Mouse (Mus musculus): ENCODE measurements around the gene Notch2. TPM values are rescaled to one million over a fixed set of nuclear protein-coding genes. Genes with fewer than 3 reads are reported as not detected.

The Notch2 gene
- polyA plus RNA-seq, 1 experiment from 2014 or later, result 42.7 TPM

- no peak overlapping the region for H3K4me3 ChIP-seq (ENCODE audit: low read length)
- WGBS, result 84% methylated on average over 8 of the region's 8 CpGs
- no peak overlapping the region for H3K27ac ChIP-seq (ENCODE audit: low read depth, low read length)
- no peak for ATAC-seq (ENCODE audit: low FRiP score, low TSS enrichment)
- H3K9ac ChIP-seq (ENCODE audit: low read depth, low read length), result no peak overlapping the region
- no peaks in the 10 kb centered on the region for H3K4me1 ChIP-seq (ENCODE audit: control insufficient read depth, insufficient read depth, low read length)
- no peaks in the 10 kb centered on the region for H3K9me3 ChIP-seq (ENCODE audit: control insufficient read depth, low read length)
- H3K4me2 ChIP-seq (replicated peaks; ENCODE audit: low read depth, low read length), result no peak overlapping the region
- H3K36me3 ChIP-seq (ENCODE audit: control insufficient read depth, insufficient read depth, low read length), result no peaks in the 10 kb centered on the region
- H3K27me3 ChIP-seq (ENCODE audit: control insufficient read depth, insufficient read depth, low read length), result no peaks in the 10 kb centered on the region
Measured at GRCm38 (mm10) chr3:98006046-98006691, 7.2 kb upstream of the Notch2 start.

GRCm38 (mm10) chr3:98006973-98007372 is 6.4 kb upstream of the Notch2 start:
- H3K9ac ChIP-seq (ENCODE audit: low read depth, low read length), result no peak overlapping the region
- H3K9me3 ChIP-seq (ENCODE audit: control insufficient read depth, low read length), result no peaks in the 10 kb centered on the region
- H3K36me3 ChIP-seq (ENCODE audit: control insufficient read depth, insufficient read depth, low read length), result no peaks in the 10 kb centered on the region
- no peak overlapping the region for H3K4me3 ChIP-seq (ENCODE audit: low read length)
- H3K4me1 ChIP-seq (ENCODE audit: control insufficient read depth, insufficient read depth, low read length), result no peaks in the 10 kb centered on the region
- no peak overlapping the region for H3K27ac ChIP-seq (ENCODE audit: low read depth, low read length)
- 80% methylated on average over 5 of the region's 5 CpGs for WGBS
- H3K27me3 ChIP-seq (ENCODE audit: control insufficient read depth, insufficient read depth, low read length), result no peaks in the 10 kb centered on the region
- no peak overlapping the region for H3K4me2 ChIP-seq (replicated peaks; ENCODE audit: low read depth, low read length)
- ATAC-seq (ENCODE audit: low FRiP score, low TSS enrichment), result no peak

- Histone ChIP-seq H3K27me3 (ENCODE audit: control insufficient read depth, insufficient read depth, low read length) (no peaks in the 10 kb centered on the region), H3K36me3 (ENCODE audit: control insufficient read depth, insufficient read depth, low read length) (no peaks in the 10 kb centered on the region), H3K27ac (ENCODE audit: low read depth, low read length) (no peak overlapping the region), H3K9ac (ENCODE audit: low read depth, low read length) (no peak overlapping the region), H3K4me1 (ENCODE audit: control insufficient read depth, insufficient read depth, low read length) (no peaks in the 10 kb centered on the region), H3K4me2 (replicated peaks; ENCODE audit: low read depth, low read length) (no peak overlapping the region), H3K4me3 (ENCODE audit: low read length) (no peak overlapping the region), H3K9me3 (ENCODE audit: control insufficient read depth, low read length) (no peaks in the 10 kb centered on the region)
- ATAC-seq (ENCODE audit: low FRiP score, low TSS enrichment), result no peak
- WGBS, result 83% methylated on average over 6 of the region's 6 CpGs
Measured at GRCm38 (mm10) chr3:98008143-98008542, 5.2 kb upstream of the Notch2 start.

GRCm38 (mm10) chr3:98009190-98009840 is 4.0 kb upstream of the Notch2 start:
- no peak overlapping the region for H3K4me2 ChIP-seq (replicated peaks; ENCODE audit: low read depth, low read length)
- H3K4me3 ChIP-seq (ENCODE audit: low read length), result no peak overlapping the region
- ATAC-seq (ENCODE audit: low FRiP score, low TSS enrichment), result no peak
- H3K9ac ChIP-seq (ENCODE audit: low read depth, low read length), result no peak overlapping the region
- H3K36me3 ChIP-seq (ENCODE audit: control insufficient read depth, insufficient read depth, low read length), result no peaks in the 10 kb centered on the region
- no peaks in the 10 kb centered on the region for H3K27me3 ChIP-seq (ENCODE audit: control insufficient read depth, insufficient read depth, low read length)
- 74% methylated on average over 7 of the region's 7 CpGs for WGBS
- no peaks in the 10 kb centered on the region for H3K4me1 ChIP-seq (ENCODE audit: control insufficient read depth, insufficient read depth, low read length)
- H3K9me3 ChIP-seq (ENCODE audit: control insufficient read depth, low read length), result no peaks in the 10 kb centered on the region
- H3K27ac ChIP-seq (ENCODE audit: low read depth, low read length), result no peak overlapping the region

- Histone ChIP-seq H3K4me1 (ENCODE audit: control insufficient read depth, insufficient read depth, low read length) (peaks cover 33% of the 10 kb centered on the region), H3K4me3 (ENCODE audit: low read length) (peak overlapping the region; percentile 76), H3K9me3 (ENCODE audit: control insufficient read depth, low read length) (no peaks in the 10 kb centered on the region), H3K4me2 (replicated peaks; ENCODE audit: low read depth, low read length) (peak overlapping the region; percentile 73), H3K36me3 (ENCODE audit: control insufficient read depth, insufficient read depth, low read length) (no peaks in the 10 kb centered on the region), H3K9ac (ENCODE audit: low read depth, low read length) (peak overlapping the region; percentile 94; the same call in 1 of the 2 replicates), H3K27ac (ENCODE audit: low read depth, low read length) (no peak overlapping the region), H3K27me3 (ENCODE audit: control insufficient read depth, insufficient read depth, low read length) (no peaks in the 10 kb centered on the region)
- ATAC-seq (ENCODE audit: low FRiP score, low TSS enrichment), result no peak; the same call in 1 of the 2 replicates
- under 1% methylated on average over 18 of the region's 18 CpGs for WGBS
Measured at GRCm38 (mm10) chr3:98013086-98013400, 284 bp upstream of the Notch2 start.

DNA sequence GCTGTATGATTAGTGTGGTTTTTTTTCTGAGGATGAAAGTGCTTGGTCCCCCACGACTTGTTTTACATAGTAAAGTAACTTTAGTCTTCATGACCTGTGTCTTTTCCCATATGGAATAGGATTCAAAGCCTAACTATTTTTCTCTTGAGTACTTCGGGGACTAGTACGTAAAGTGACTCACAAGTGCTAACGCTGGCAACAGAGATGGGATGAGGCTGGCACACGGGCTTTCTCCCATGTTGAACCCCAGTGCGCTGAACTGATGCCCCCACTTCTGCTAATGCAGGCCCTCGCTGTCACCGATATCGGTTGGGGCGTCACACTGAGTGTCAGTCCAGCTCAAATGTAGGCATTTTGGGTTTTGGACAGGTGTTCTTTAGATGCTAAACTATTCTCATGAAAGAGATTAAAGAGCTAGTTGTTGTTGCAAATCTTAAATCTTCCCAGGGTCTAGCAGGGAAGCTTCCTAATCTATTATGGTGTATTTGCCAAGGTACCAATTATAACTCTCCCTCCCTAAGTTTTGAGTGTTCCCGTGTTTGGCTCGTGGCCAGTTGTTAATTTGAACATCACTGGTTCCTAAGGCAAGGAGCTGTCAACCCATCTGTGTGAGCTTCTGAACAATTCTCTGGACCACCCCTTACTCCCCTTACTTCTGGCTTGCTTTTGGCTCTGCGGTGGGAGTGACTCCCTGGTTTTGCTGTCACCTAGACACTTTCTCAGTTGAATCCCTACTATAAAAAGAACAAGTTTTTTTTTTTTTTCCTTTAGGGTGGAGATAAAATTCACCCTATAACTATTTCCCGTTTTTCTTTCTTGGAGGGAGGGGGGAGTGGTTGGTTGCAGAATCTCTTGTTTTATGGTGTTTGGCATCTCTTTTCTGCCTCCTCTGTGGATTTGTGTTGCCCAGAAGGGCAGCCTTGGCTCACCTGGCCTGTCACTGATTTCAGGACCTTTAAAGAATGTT is 2.2 kb downstream of the Notch2 start:
- Histone ChIP-seq H3K27ac (ENCODE audit: low read depth, low read length) (no peak overlapping the region), H3K4me3 (ENCODE audit: low read length) (peak overlapping the region; percentile 76), H3K9ac (ENCODE audit: low read depth, low read length) (peak overlapping the region; percentile 94; the same call in 1 of the 2 replicates), H3K27me3 (ENCODE audit: control insufficient read depth, insufficient read depth, low read length) (no peaks in the 10 kb centered on the region), H3K9me3 (ENCODE audit: control insufficient read depth, low read length) (no peaks in the 10 kb centered on the region), H3K36me3 (ENCODE audit: control insufficient read depth, insufficient read depth, low read length) (no peaks in the 10 kb centered on the region), H3K4me1 (ENCODE audit: control insufficient read depth, insufficient read depth, low read length) (peaks cover 57% of the 10 kb centered on the region), H3K4me2 (replicated peaks; ENCODE audit: low read depth, low read length) (peak overlapping the region; percentile 73)
- ATAC-seq (ENCODE audit: low FRiP score, low TSS enrichment), result no peak
- WGBS, result 62% methylated on average over 14 of the region's 14 CpGs

DNA sequence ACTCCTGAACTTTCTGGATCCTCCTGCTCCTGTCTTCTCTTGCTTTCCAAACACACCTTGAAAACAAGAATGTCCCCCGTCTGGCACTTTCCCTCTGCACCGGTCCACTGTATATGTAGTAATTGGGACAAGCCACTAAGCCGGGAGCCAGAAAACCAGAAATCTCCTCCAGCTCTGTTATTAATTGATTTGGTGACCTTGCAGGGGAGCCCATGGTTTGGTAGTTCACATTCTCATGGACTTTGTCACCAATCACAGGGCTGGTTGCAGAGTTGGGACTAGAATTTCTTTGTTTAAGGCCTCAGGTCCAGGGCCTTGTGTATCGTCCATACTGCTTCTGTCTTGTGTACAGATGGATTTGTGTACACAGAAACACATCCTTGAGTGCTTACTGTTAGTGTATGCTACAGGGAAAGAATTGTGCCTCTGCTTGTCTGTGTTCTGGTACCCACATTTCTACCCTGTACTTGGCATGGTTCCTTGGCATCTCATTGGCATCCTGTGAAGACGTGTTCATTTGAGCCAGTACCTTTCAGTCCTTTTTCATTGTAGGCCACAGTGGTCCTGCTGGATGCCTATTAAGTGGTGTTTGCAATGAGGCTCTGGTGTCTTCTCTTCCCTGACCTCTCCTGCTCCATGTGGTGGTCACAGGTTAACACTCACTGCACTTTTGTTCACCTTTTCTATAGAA is 3.7 kb downstream of the Notch2 start:
- no peak overlapping the region for H3K27ac ChIP-seq (ENCODE audit: low read depth, low read length)
- peak overlapping the region; percentile 73; the same call in 1 of the 2 replicates for H3K4me2 ChIP-seq (replicated peaks; ENCODE audit: low read depth, low read length)
- peaks cover 61% of the 10 kb centered on the region for H3K4me1 ChIP-seq (ENCODE audit: control insufficient read depth, insufficient read depth, low read length)
- no peaks in the 10 kb centered on the region for H3K36me3 ChIP-seq (ENCODE audit: control insufficient read depth, insufficient read depth, low read length)
- no peak overlapping the region for H3K9ac ChIP-seq (ENCODE audit: low read depth, low read length)
- H3K27me3 ChIP-seq (ENCODE audit: control insufficient read depth, insufficient read depth, low read length), result no peaks in the 10 kb centered on the region
- no peak for ATAC-seq (ENCODE audit: low FRiP score, low TSS enrichment)
- no peak overlapping the region for H3K4me3 ChIP-seq (ENCODE audit: low read length)
- 65% methylated on average over 5 of the region's 5 CpGs for WGBS
- H3K9me3 ChIP-seq (ENCODE audit: control insufficient read depth, low read length), result no peaks in the 10 kb centered on the region

DNA sequence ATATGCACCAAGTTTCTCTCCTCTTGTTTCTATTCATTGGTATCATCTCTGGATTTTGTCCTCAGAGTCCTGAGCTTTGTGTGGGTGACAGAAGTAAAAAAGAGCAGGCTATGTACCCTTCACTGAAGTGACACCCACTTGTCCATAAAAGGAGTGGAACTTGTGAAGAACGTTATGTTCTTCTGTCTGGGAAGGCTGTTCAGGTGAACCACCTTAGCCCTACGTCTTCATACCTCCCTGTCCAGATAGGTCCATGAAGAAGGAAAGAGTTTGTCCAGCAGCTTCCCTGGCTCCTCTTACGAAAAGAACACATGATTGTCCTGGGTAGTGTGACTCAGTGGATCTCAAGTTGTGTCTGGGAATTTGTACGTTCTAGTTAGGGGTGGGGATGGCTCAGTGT is 4.9 kb downstream of the Notch2 start:
- Histone ChIP-seq H3K27me3 (ENCODE audit: control insufficient read depth, insufficient read depth, low read length) (no peaks in the 10 kb centered on the region), H3K9ac (ENCODE audit: low read depth, low read length) (peak overlapping the region; percentile 14; the same call in 1 of the 2 replicates), H3K4me3 (ENCODE audit: low read length) (no peak overlapping the region), H3K27ac (ENCODE audit: low read depth, low read length) (no peak overlapping the region), H3K4me2 (replicated peaks; ENCODE audit: low read depth, low read length) (no peak overlapping the region), H3K9me3 (ENCODE audit: control insufficient read depth, low read length) (no peaks in the 10 kb centered on the region), H3K36me3 (ENCODE audit: control insufficient read depth, insufficient read depth, low read length) (no peaks in the 10 kb centered on the region), H3K4me1 (ENCODE audit: control insufficient read depth, insufficient read depth, low read length) (peaks cover 61% of the 10 kb centered on the region)
- no peak for ATAC-seq (ENCODE audit: low FRiP score, low TSS enrichment)
- WGBS, result 83% methylated on average over 4 of the region's 4 CpGs

Measured in kidney, embryonic 14.5 days (tissue).